In genomic region chr11:5691775-5692174, GRCm38 (mm10) we compare ENCODE assay signal across 9 mouse cellular contexts. TPM values are rescaled to one million over a fixed set of nuclear protein-coding genes. Genes with fewer than 3 reads are reported as not detected.
A peak's percentile ranks its signal among the peaks of the same experiment; 100 is the strongest.
DNase-seq lines count a peak whose midpoint lies in the region; ATAC-seq and TF ChIP-seq lines count a peak whose summit lies in the region.
"Had no signal": no experiment of that assay in that cellular context is flagged by ENCODE, and none has a peak within 500 bp of the region (broad histone marks: within the 10 kb centered on the region; RNA-seq: fewer than 3 reads in every experiment).

No protein-coding gene starts in this region.

- ATAC-seq in monocyte, adult 5-6 weeks (replicated peaks; ENCODE audit: insufficient number of reproducible peaks, low FRiP score, low TSS enrichment, poor library complexity, severe bottlenecking): no peak

- H3K27ac ChIP-seq in left cerebral cortex, adult 2 months: no peak overlapping the region
- H3K27ac ChIP-seq: heart, embryonic 15.5 days had no signal

- peak; percentile 26 to 36 for DNase-seq in cerebellum, postnatal 36 days
- no peak for DNase-seq in cerebellum, adult 8-10 months
- DNase-seq in left cerebral cortex, adult 2 months (ENCODE audit: extremely low spot score in 1 of 2, low spot score in 2 of 2): peak; percentile 45 to 49
- no peak for DNase-seq in left cerebral cortex, adult 8-10 months (ENCODE audit: low spot score in 2 of 2)
- peak; percentile 47 for DNase-seq in adrenal gland, adult 2 months
- peak; percentile 69 for DNase-seq in kidney, postnatal 14 days
- DNase-seq in retina, postnatal 1 day: peak; percentile 34

- intact Hi-C loops in left cerebral cortex, adult 2 months (cut with DNase I): loop anchor here (1.0 to 10.0 kb wide), 4 partner anchors 129 to 577 kb away; no protein-coding TSS in a partner anchor

- TF ChIP-seq CTCF in left cerebral cortex, adult 2 months (IDR thresholded peaks at IDR 0.05): peak; percentile 74

- H3K4me3 ChIP-seq in left cerebral cortex, adult 2 months: no peak overlapping the region
- H3K4me3 ChIP-seq: heart, embryonic 15.5 days had no signal

RNA-seq across cellular contexts. Expression of gene Mrps24, which starts 23.7 kb away (rescaled TPM):
- 10 to 100 TPM; 54.9 to 67.2 TPM for total RNA-seq in left cerebral cortex, adult 2 months (2021)
- 10 to 100 TPM; 58.0 to 65.8 (median 61.4) TPM for total RNA-seq in left cerebral cortex, adult 8-10 months (2022)
- total RNA-seq in adrenal gland, adult 2 months (2021): 100 to 1,000 TPM; 137 to 178 TPM
- 740 and 796 TPM in 2 replicates for polyA plus RNA-seq in adrenal gland, adult 2 months (2012; rRNA removed)
- 29.1 to 47.5 TPM (median 33.5 TPM) in 3 replicates for total RNA-seq in monocyte, adult 5-6 weeks (2017)

Comparison
In these comparisons a context has a peak if more than half of its experiments do, and no peak if none do; other contexts are left out.
1. DNase-seq: peak in cerebellum, postnatal 36 days (2 of 2), left cerebral cortex, adult 2 months (2 of 2), adrenal gland, adult 2 months (single experiment), kidney, postnatal 14 days (single experiment) and retina, postnatal 1 day (single experiment); none in cerebellum, adult 8-10 months (single experiment) and left cerebral cortex, adult 8-10 months (0 of 2).